Mouse (Mus musculus) embryonic facial prominence, embryonic 14.5 days (tissue): ENCODE data around the gene Cdk14. TPM values are rescaled to one million over a fixed set of nuclear protein-coding genes. Genes with fewer than 3 reads are reported as not detected.

Experiments
- microRNA-seq: library from miRNA; unstranded; fragments of <30 nt; microRNA quantifications from one replicate; pipeline ENCODE4, GENCODE M21; 2016; ENCODE audit warnings: borderline number of aligned reads
- polyA plus RNA-seq: library from polyadenylated mRNA; unstranded; fragments of >200 nt; fragmentation: Nextera tagmentation; extraction: Ambion mirVana; gene quantifications from 2 replicates; pipeline ENCODE4 v1.2.1, GENCODE M21; 2014

Gene Cdk14
- polyA plus RNA-seq, 1 experiment from 2014 or later: 33.8 TPM

Small RNAs within 50 kb of the gene (microRNA-seq; reads per million reads assigned to microRNA genes)
- gene Gm25037 (not detected), gene Gm44483 (not detected)

Other genes with a start within 250 kb of the Cdk14 start
- gene 1700015F17Rik, start 58.8 kb upstream of the Cdk14 start, polyA plus RNA-seq: not detected in 2 replicates
- 15.6 and 16.1 TPM in 2 replicates for gene Cldn12, start 94.6 kb upstream of the Cdk14 start, polyA plus RNA-seq
- gene Gtpbp10, start 139.2 kb upstream of the Cdk14 start, polyA plus RNA-seq: 24.6 and 25.4 TPM in 2 replicates
- 1.6 and 2.8 TPM in 2 replicates for gene Gm8773, start 153.5 kb upstream of the Cdk14 start, polyA plus RNA-seq
- 3.3 and 4.2 TPM in 2 replicates for gene Cfap69, start 243.9 kb upstream of the Cdk14 start, polyA plus RNA-seq